Mouse (Mus musculus) frontal cortex, adult (tissue): ENCODE results near the gene Nup54.
A peak's percentile ranks its signal among the peaks of the same experiment; 100 is the strongest.

Experiments used
- ATAC-seq: cut with Nextera tagmentation; 2 replicates; pipeline ENCODE4 v1.9.2; 2017; ENCODE audit warnings: mild to moderate bottlenecking, moderate library complexity, mixed read lengths; ENCODE audit not compliant: low TSS enrichment

Gene Nup54

DNA sequence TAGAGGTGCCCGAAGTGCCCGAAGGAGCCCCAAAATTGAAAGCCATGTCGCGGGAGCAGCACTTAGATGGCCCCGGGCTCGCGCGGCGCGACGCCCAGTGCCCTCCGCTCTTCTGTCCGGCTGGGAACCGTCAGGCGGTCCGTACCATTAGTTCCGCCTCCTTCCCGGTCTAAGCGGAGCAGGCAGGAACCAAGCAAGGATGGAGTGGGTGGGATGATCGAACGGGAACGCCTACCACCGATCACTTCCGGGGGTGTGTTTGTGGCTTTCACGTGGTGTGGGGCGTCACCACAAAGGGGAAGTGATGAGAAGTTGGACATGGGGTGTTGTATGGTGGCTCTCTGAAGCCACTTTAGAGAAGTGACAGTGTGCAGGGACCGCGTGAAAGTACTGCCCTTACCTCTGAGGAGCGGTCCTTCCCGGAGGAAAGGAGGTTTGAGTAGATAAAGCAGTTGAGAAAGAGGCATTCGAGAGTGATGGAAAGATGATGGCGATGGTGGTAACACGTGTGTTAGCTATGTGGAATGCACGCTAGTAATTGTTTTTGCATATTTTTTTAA is at the start of gene Nup54:
Nup54 (minus strand) TSS at position 195 of the 560 bp plus-strand sequence.
- peak; percentile 98 for ATAC-seq

GRCm38 (mm10) chr5:92472863-92473262 is 37.8 kb upstream of the Nup54 start:
- ATAC-seq, result no peak

DNA sequence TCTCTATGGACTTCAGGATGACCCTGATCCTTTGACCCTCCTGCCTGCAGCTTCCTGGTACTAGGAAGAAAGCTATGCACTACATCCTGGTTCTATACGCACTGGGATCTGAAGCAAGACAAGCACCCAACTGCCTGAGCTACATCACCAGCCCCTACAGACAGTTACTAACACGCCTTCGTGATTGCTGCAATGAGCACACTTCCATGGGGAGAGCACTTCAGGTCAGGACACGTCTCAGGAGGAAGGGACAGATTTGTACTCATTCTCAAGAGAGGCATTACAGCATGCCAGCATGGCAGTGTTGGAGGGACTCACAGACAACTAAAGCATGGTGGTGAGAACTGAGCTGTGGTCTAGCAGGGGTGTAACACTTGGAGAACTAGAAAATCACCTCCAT is 36.5 kb upstream of the Nup54 start:
- ATAC-seq, result no peak

GRCm38 (mm10) chr5:92469201-92470130 is 34.4 kb upstream of the Nup54 start:
- ATAC-seq, result no peak

DNA sequence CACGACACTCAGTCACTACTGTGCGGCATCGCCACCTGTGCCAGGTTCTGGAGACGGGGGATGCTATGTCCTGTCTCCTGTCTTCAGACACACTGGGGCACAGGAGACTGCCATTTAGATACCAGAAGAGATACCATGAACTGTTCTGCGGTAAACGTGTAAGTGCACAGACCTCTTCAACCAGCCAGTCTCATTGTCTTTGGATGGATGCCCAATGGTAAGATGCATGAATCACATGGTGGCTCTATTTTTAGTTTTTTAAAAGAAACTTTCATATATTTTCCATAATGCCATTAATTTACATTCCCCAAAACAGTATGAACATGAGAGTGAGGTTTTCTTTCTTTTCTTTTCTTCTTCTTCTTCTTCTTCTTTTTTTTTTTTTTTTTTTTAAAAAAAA is 33.2 kb upstream of the Nup54 start:
- no peak for ATAC-seq

DNA sequence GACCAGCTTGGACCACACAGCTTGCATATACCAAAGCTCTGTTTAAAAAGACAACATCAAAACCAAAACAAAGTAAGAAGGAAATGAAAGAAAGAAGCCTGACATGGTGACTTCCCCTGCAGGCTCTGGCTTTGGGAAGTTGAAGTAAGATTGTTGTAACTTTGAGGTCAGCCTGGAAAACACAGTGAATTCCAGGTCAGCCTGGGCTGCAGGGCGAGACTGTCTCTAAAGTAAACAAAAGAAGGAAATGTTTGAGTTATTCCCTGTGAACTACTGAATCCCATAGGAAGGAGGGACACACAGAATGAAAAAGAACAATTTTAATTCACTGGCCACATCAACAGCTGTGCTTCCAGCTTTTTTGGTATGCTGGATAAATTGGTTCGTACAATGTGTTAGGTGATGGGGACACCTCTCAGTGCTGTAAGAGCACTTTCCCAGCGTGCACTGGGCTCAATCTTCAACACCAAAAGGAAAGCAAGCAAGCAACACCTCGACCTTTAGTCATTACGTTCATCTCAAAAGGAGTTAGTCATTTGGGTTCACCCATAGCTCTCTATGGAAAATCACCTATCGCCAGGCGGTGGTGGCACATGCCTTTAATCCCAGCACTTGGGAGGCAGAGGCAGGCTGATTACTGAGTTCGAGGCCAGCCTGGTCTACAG is 32.2 kb upstream of the Nup54 start:
- no peak for ATAC-seq

DNA sequence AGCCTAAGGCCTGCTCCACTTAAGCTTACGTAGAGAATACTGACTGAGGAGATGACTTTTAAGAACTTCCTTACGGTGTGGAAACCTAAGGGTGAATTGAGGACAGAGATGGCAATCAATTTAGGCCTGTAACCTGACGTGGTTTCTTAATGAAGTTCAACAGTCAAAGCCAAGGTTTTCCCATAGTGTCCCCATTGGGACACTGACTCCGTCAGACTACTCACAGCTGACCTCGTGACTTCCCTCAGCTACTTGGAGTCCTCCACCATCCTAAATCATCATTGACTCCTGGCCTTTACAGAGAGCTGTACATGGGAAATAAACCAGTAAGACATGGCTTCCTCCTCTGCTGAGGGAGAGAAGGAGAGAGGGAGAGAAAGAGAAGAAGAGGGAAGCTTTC is 30.5 kb upstream of the Nup54 start:
- no peak for ATAC-seq

GRCm38 (mm10) chr5:92461321-92461720 is 26.3 kb upstream of the Nup54 start:
- ATAC-seq, result peak; percentile 77; the same call in 1 of the 2 replicates

DNA sequence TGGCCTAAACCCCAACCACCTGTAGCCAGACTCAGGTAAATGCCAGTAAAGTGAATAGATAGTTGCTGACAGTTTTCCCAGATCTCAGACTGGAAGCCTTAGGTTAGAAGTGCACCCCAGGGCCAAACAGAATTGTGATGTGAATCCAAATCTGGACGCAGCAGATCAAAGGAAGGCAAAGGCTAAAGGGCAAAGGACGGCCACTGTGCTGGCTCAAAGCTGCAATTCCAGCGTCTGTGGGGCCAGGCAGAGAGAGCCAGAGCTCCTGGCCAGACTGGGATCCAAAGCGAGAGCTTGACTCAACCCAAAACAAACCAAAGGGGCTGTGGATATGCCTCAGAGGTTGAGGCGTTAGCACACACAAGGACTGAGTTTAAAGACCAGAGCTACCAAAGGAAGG is 23.7 kb upstream of the Nup54 start:
- no peak for ATAC-seq

DNA sequence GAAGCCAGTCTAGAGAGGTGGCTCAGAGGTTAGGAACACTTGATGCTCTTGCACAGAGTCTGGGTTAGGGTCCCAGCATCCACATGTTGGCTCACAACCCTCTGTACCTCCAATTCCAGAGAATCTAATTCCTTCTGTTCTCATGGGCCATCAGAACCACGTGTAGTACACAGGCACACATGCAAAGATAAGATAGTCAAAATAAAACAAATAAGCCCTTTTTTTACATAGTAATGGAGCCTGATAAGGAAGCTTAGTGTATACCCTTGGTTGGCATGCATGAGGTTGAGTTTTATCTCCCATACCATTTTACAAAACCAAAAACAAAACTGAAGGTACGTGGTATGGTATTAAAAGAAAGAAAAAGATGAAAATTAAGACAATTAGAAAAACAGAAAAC is 22.4 kb upstream of the Nup54 start:
- ATAC-seq, result no peak

DNA sequence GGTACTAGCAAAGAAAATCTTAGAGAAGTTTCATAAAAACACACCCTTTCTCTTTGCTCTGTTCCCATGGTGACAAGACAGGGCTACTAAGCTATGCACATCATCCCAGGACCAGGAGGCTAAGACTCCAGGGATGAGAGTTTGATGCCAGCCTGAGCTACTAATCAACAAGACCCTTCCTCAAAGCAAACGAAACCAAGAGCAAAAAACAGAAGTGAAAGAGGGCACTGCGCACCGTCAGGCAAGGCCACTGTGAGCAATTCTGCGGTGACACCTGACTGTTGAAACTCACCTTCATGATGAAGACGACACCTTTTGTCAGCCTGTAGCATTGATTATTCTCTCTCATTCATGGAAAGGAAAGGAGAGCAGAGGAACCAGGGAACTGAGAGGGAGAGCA is 17.9 kb upstream of the Nup54 start:
- no peak for ATAC-seq

DNA sequence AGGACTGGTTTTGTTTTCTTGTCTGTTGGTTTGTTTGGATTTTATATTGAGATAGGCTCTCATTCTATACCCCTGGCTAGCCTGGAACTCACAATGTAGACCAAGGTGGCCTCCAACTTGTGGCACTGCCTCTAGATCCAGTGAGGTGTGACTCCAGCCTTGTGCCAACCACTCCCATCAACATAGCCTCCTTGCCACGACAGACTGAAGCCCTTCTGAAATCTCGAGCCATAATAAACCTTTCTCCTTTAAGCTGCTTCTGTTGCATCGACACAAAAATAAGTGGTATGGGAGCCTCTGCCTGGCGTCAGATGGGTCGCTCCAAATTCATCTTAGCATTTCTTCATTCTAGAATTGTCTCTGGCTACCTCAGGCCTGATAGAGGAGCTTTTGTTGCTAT is 11.7 kb upstream of the Nup54 start:
- no peak for ATAC-seq

- ATAC-seq, result no peak
Measured at GRCm38 (mm10) chr5:92445016-92445415, 10.0 kb upstream of the Nup54 start.

- ATAC-seq, result no peak
Measured at GRCm38 (mm10) chr5:92442914-92443313, 7.9 kb upstream of the Nup54 start.

GRCm38 (mm10) chr5:92441494-92441893 is 6.5 kb upstream of the Nup54 start:
- no peak; the same call in 1 of the 2 replicates for ATAC-seq

GRCm38 (mm10) chr5:92438540-92438939 is 3.5 kb upstream of the Nup54 start:
- ATAC-seq, result no peak

- peak; percentile 16; the same call in 1 of the 2 replicates for ATAC-seq
Measured at GRCm38 (mm10) chr5:92434571-92434985, 441 bp downstream of the Nup54 start.

GRCm38 (mm10) chr5:92434070-92434469 is 949 bp downstream of the Nup54 start:
- no peak for ATAC-seq

DNA sequence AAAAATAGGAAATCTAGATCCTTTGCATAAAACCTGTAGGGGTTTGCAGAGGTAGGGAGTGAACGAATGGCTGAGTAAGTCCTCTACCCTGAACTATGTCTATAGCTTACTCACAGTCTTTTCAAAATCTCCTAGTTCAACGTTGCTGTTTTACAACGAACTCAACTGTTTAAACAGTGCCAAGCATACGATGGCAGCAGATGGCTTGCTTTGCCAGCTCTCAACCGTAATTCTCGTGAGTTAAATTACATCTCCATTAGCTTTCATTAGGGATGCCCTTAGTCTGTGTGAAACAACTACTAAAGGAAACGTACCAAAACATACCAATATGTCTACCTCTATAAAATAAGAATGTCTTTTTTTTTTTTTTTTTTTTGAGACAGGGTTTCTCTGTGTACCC is 3.4 kb downstream of the Nup54 start:
- no peak for ATAC-seq

GRCm38 (mm10) chr5:92430723-92431122 is 4.3 kb downstream of the Nup54 start:
- no peak for ATAC-seq

DNA sequence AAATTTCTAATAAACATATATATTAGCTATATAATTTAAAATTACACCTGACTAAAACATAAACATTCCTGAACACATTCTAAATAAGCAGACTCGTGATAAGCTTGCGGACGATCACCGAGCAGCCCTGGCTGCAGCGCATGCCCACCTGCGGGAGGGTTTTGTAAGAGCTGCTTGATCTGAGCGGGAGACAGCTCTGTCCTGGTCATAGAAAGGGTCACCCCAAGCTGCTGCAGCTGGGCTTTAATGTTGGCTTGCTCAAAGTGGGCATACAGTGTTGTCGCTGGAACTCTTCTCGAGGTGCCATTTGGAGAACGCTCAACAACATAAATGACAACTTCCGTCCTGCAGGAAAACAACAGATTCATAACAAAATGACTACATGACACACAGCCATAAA is 10.9 kb downstream of the Nup54 start:
- no peak for ATAC-seq

GRCm38 (mm10) chr5:92413982-92414375 is 21.0 kb downstream of the Nup54 start:
- no peak for ATAC-seq
